Mouse (Mus musculus) MEL (cell line): ENCODE measurements around the gene Unc13a.

Experiments
- BHLHE40 ChIP-seq: IDR thresholded peaks from 2 replicates; pipeline ENCODE4 v1.6.1; 2012; ENCODE audit warnings: low read depth, mild to moderate bottlenecking, inconsistent platforms, low read length, improper control_type of control experiment, borderline replicate concordance
- CHD2 ChIP-seq: IDR thresholded peaks from 2 replicates; pipeline ENCODE4 v1.6.1; 2011; ENCODE audit warnings: low read length, improper control_type of control experiment
- CTCF ChIP-seq, 3 experiments: IDR thresholded peaks in 2 of 3; conservative IDR thresholded peaks in 1 of 3; 2 replicates each; pipeline ENCODE4 v1.5.1; 2011 to 2012; ENCODE audit warnings: low read length in 3 of 3, low read depth in 2 of 3, mild to moderate bottlenecking in 2 of 3, improper control_type of control experiment in 1 of 3, inconsistent platforms in 1 of 3, mixed read lengths in 1 of 3, moderate library complexity in 1 of 3; ENCODE audit not compliant: control insufficient read depth in 1 of 3, insufficient read depth in 1 of 3, poor library complexity in 1 of 3, severe bottlenecking in 1 of 3
- EP300 ChIP-seq, 2 experiments: IDR thresholded peaks; 2 replicates each; pipeline ENCODE4 v1.6.1; 2011; ENCODE audit warnings: improper control_type of control experiment in 2 of 2, low read length in 2 of 2, low read depth in 1 of 2, mild to moderate bottlenecking in 1 of 2
- GATA1 ChIP-seq: IDR thresholded peaks from 2 replicates; pipeline ENCODE4 v1.6.1; 2011; ENCODE audit warnings: low read depth, low read length, improper control_type of control experiment
- HCFC1 ChIP-seq: IDR thresholded peaks from 2 replicates; pipeline ENCODE4 v1.6.1; 2012; ENCODE audit warnings: low read depth, mild to moderate bottlenecking, inconsistent platforms, low read length, improper control_type of control experiment, moderate library complexity
- MXI1 ChIP-seq: IDR thresholded peaks from 2 replicates; pipeline ENCODE4 v1.6.1; 2011; ENCODE audit warnings: mild to moderate bottlenecking, low read depth, low read length, improper control_type of control experiment
- POLR2A ChIP-seq, 2 experiments: IDR thresholded peaks; 2 replicates each; pipeline ENCODE4 v1.6.1; 2011 to 2012; ENCODE audit warnings: low read length in 2 of 2, mild to moderate bottlenecking in 2 of 2, control low read depth in 1 of 2, improper control_type of control experiment in 1 of 2, low read depth in 1 of 2, moderate library complexity in 1 of 2; ENCODE audit not compliant: control insufficient read depth in 1 of 2, insufficient read depth in 1 of 2, poor library complexity in 1 of 2
- POLR2AphosphoS2 ChIP-seq: IDR thresholded peaks from 2 replicates; pipeline ENCODE4 v1.6.1; 2011; ENCODE audit warnings: low read length, improper control_type of control experiment
- TAL1 ChIP-seq: IDR thresholded peaks from 2 replicates; pipeline ENCODE4 v1.6.1; 2012; ENCODE audit warnings: mild to moderate bottlenecking, inconsistent platforms, low read length, moderate library complexity, mixed read lengths
- TBP ChIP-seq: IDR thresholded peaks from 2 replicates; pipeline ENCODE4 v1.8.0; 2011; ENCODE audit warnings: low read depth, low read length, improper control_type of control experiment
- USF2 ChIP-seq, 2 experiments: IDR thresholded peaks; 2 replicates each; pipeline ENCODE4 v1.6.1; 2011 to 2012; ENCODE audit warnings: improper control_type of control experiment in 2 of 2, low read length in 2 of 2, borderline replicate concordance in 1 of 2, inconsistent platforms in 1 of 2, low read depth in 1 of 2, mild to moderate bottlenecking in 1 of 2; ENCODE audit not compliant: insufficient read depth in 1 of 2

DNA sequence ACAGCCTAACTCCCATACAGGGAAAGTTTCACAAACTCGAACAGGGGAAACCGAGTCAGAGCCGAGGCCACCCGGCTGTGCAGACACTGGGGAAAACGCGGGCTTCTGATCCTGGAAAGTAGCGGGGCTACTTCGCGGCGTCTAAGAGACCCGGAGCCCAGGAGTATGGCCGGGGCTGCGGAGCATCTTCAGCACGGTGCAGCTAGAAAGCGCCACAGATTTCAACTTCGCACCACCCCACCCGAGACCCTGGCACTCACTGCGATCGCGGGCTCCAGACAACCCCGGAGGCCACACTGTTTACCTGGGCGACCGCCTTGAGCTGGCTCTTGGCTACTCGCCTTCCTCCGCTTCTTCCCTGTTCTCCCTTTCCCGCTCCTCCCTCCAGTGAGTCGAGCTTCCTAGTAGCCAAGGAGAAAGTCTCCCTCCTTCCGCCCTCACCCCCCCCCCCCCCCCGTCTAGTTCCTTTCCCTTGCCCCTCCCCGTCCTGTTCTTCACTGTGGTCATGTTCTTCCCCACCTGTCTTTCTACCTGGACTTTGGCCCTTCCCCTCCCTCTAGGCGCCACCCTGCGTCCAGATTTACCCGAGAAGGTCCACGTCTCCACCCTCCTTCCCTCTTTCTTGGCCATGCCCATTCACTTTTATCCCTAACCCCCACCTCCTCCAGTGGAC is 30.0 kb upstream of the Unc13a start, which contains the start of gene B3gnt3:
- no peak for TF ChIP-seq CTCF (IDR thresholded peaks at IDR 0.05 in 2 of 3, conservative IDR thresholded peaks at IDR 0.05 in 1 of 3; ENCODE audit: control insufficient read depth in 1 of 3, insufficient read depth in 1 of 3, low read depth in 2 of 3, low read length in 3 of 3, poor library complexity in 1 of 3, severe bottlenecking in 1 of 3)
- no peak for TF ChIP-seq USF2 (IDR thresholded peaks at IDR 0.05; ENCODE audit: borderline replicate concordance in 1 of 2, insufficient read depth in 1 of 2, low read depth in 1 of 2, low read length in 2 of 2)
- TF ChIP-seq MXI1 = no peak
- TF ChIP-seq CHD2 = no peak
- TF ChIP-seq POLR2A (IDR thresholded peaks at IDR 0.05; ENCODE audit: control insufficient read depth in 1 of 2, insufficient read depth in 1 of 2, low read depth in 1 of 2, low read length in 2 of 2, poor library complexity in 1 of 2) = no peak
- TF ChIP-seq GATA1 = no peak
- no peak for TF ChIP-seq EP300 (IDR thresholded peaks at IDR 0.05; ENCODE audit: low read depth in 1 of 2, low read length in 2 of 2)
- no peak for TF ChIP-seq TBP
- no peak for TF ChIP-seq HCFC1
- no peak for TF ChIP-seq TAL1
- TF ChIP-seq POLR2AphosphoS2 = no peak
- no peak for TF ChIP-seq BHLHE40
